Mouse (Mus musculus) thymus, adult 2 months (tissue): ENCODE measurements at regions not wholly inside any gene's neighbourhood (a gene's known extent, or its start where the extent isn't known, plus 50 kb on each side); places are given as distances from the start of the nearest gene placed in this dataset.
A peak's percentile ranks its signal among the peaks of the same experiment; 100 is the strongest.

Experiments
- DNase-seq: peaks from one replicate; pipeline ENCODE4 v3.0.0; 2021
- H3K27ac ChIP-seq: fragments of 200-500 bp; 2 replicates; pipeline ENCODE4 v1.5.1; 2012; ENCODE audit warnings: low read length, control low read depth; ENCODE audit not compliant: control insufficient read depth, insufficient read depth
- H3K27me3 ChIP-seq: fragments of 200-500 bp; 2 replicates; pipeline ENCODE4 v1.6.1; 2012; ENCODE audit warnings: mild to moderate bottlenecking, low read length, moderate library complexity, mixed read lengths; ENCODE audit not compliant: control insufficient read depth, insufficient read depth
- H3K36me3 ChIP-seq: fragments of 200-500 bp; 2 replicates; pipeline ENCODE4 v1.6.1; 2012; ENCODE audit warnings: mild to moderate bottlenecking, low read length, moderate library complexity; ENCODE audit not compliant: control insufficient read depth, insufficient read depth
- H3K4me1 ChIP-seq: fragments of 200-500 bp; replicated peaks from 2 replicates; pipeline ENCODE4 v1.6.1; 2012; ENCODE audit warnings: low read length; ENCODE audit not compliant: control insufficient read depth, insufficient read depth
- H3K4me3 ChIP-seq: fragments of 200-500 bp; 2 replicates; pipeline ENCODE4 v1.5.1; 2012; ENCODE audit warnings: mild to moderate bottlenecking, low read length, control low read depth, moderate library complexity; ENCODE audit not compliant: control insufficient read depth, insufficient read depth
- CTCF ChIP-seq: fragments of 200-500 bp; IDR thresholded peaks from 2 replicates; pipeline ENCODE4 v1.5.1; 2012; ENCODE audit warnings: mild to moderate bottlenecking, control low read depth, low read length, moderate library complexity, borderline replicate concordance; ENCODE audit not compliant: control insufficient read depth, poor library complexity, insufficient read depth; ENCODE audit errors: extremely low read depth
- POLR2A ChIP-seq: fragments of 200-500 bp; IDR thresholded peaks from 2 replicates; pipeline ENCODE4 v1.6.1; 2012; ENCODE audit warnings: mild to moderate bottlenecking, low read length, control low read depth, moderate library complexity; ENCODE audit not compliant: control insufficient read depth, poor library complexity, insufficient read depth; ENCODE audit errors: extremely low read depth
- WGBS: fragments of 180-500 bp; shearing (Covaris S2); methylation state at CpG from one replicate; pipeline ENCODE4 v1.1.7; 2018; 5-methylcytosine and 5-hydroxymethylcytosine counted together

- Histone ChIP-seq H3K27me3 (no peaks in the 10 kb centered on the region), H3K27ac (no peak overlapping the region), H3K4me1 (no peaks in the 10 kb centered on the region), H3K4me3 (no peak overlapping the region), H3K36me3 (no peaks in the 10 kb centered on the region)
- 94% methylated on average over 16 of the region's 16 CpGs for WGBS
- no peak for DNase-seq
- no peak for TF ChIP-seq CTCF
- no peak for TF ChIP-seq POLR2A
Measured at GRCm38 (mm10) chr13:44282731-44283571, 446.3 kb upstream of the Jarid2 start.

GRCm38 (mm10) chr13:44285881-44286280 lies 443.4 kb upstream of the Jarid2 start:
- Histone ChIP-seq H3K36me3 (no peaks in the 10 kb centered on the region), H3K4me3 (no peak overlapping the region), H3K4me1 (no peaks in the 10 kb centered on the region), H3K27me3 (no peaks in the 10 kb centered on the region), H3K27ac (no peak overlapping the region)
- no peak for DNase-seq
- WGBS = 96% methylated on average over 1 of the region's 1 CpGs
- TF ChIP-seq POLR2A (no peak), CTCF (no peak)

DNA sequence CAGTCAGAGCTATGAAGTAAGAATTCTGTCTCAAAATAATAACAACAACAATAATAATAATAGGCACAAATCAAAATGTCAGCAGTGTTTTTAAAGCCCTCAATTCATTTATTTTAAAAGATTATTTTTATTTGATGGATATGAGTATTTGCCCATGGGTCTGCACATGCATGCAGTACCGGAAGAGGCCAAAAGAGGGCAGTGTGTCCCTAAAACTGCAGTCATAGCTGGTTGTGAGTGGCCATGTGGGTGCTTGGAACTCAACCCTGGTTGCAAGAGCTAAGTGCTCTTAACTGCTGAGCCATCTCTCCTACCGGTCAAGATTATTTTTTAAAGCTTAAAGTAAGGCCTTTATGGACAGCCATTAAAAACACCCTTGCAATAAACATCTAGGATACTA lies 439.1 kb upstream of the Jarid2 start:
- Histone ChIP-seq H3K27me3 (no peaks in the 10 kb centered on the region), H3K4me1 (peaks cover 3% of the 10 kb centered on the region; the same call in 1 of the 2 replicates), H3K27ac (no peak overlapping the region), H3K36me3 (no peaks in the 10 kb centered on the region), H3K4me3 (no peak overlapping the region)
- 99% methylated on average over 2 of the region's 2 CpGs for WGBS
- TF ChIP-seq CTCF (peak; percentile 19; the same call in 1 of the 2 replicates), POLR2A (no peak)
- peak; percentile 13 for DNase-seq

DNA sequence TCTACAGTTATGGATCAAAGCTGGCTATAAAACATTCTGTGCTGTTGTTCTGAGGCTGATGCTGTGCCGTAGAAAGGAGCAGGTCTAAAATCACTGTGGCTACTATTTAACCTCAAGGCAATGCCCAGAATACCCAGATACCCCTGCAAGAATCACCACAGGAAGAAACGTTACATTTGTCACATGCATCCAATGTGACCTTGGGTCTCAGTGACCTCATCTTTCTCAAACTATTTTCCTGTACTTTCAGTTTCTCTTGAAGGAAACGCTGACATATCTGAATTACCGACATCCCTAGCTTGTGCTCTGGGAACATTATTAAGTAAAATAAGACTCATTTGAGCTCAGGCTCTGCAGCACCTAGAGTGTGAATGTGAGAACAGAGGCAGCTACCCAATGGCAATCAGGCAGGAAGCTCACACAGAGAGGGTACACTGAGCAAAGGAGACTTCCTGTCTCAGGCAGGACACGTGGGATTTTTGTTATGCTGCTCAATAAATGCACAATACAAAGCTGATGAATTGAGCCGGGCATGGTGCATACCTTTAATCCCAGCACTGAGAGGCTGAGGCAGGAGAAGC lies 436.7 kb upstream of the Jarid2 start:
- 9% methylated on average over 6 of the region's 6 CpGs for whole genome bisulfite sequencing
- no peaks in the 10 kb centered on the region for H3K36me3 ChIP-seq
- H3K27ac ChIP-seq = peak overlapping the region; percentile 16; the same call in 1 of the 2 replicates
- TF ChIP-seq CTCF (no peak), POLR2A (no peak)
- H3K27me3 ChIP-seq = no peaks in the 10 kb centered on the region
- peak; percentile 34 for DNase-seq
- no peak overlapping the region for H3K4me3 ChIP-seq
- peaks cover 3% of the 10 kb centered on the region; the same call in 1 of the 2 replicates for H3K4me1 ChIP-seq

GRCm38 (mm10) chr13:44293736-44294416 lies 435.4 kb upstream of the Jarid2 start:
- WGBS = 95% methylated on average over 15 of the region's 15 CpGs
- Histone ChIP-seq H3K36me3 (no peaks in the 10 kb centered on the region), H3K4me3 (no peak overlapping the region), H3K27ac (no peak overlapping the region), H3K4me1 (peaks cover 3% of the 10 kb centered on the region; the same call in 1 of the 2 replicates), H3K27me3 (no peaks in the 10 kb centered on the region)
- TF ChIP-seq CTCF = no peak
- TF ChIP-seq POLR2A = no peak
- no peak for DNase-seq

DNA sequence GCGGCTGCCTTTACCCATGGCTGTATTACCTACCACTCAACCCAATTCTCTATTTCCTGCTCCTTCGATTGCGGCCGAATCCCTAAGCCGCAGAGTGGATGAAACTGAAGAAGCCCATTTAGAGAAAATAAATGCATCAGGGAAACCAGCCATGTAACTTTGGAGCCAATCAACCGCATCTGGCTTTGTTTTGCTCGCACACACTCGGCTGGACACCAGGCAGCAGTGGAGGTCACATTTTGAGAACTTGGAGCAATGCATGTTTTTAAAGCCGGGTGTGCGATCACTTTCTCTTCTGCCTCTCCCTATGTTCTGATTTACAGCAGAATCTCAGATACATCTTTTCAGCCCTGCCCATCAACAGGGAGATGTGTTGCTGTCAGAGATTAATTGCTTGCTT lies 433.7 kb upstream of the Jarid2 start:
- WGBS = 88% methylated on average over 10 of the region's 10 CpGs

More for the DNA sequence above, 433.7 kb upstream of the Jarid2 start:
- H3K36me3 ChIP-seq = no peaks in the 10 kb centered on the region
- no peak for DNase-seq
- H3K4me3 ChIP-seq = no peak overlapping the region
- no peaks in the 10 kb centered on the region for H3K27me3 ChIP-seq
- no peak overlapping the region for H3K27ac ChIP-seq
- H3K4me1 ChIP-seq = peaks cover 3% of the 10 kb centered on the region; the same call in 1 of the 2 replicates
- TF ChIP-seq POLR2A (no peak), CTCF (no peak)
